Mouse (Mus musculus) megakaryocyte, embryonic 14.5 days (primary cell): Measurements from ENCODE around the gene Tll2.

Source experiments
- FLI1 ChIP-seq: IDR thresholded peaks from 2 replicates; pipeline ENCODE4 v1.6.1; 2012; ENCODE audit warnings: low read length, inconsistent platforms, mixed read lengths
- GATA1 ChIP-seq: IDR thresholded peaks from 3 replicates; pipeline ENCODE4 v1.6.1; 2012; ENCODE audit warnings: mixed read lengths, low read length, inconsistent platforms, borderline replicate concordance

DNA sequence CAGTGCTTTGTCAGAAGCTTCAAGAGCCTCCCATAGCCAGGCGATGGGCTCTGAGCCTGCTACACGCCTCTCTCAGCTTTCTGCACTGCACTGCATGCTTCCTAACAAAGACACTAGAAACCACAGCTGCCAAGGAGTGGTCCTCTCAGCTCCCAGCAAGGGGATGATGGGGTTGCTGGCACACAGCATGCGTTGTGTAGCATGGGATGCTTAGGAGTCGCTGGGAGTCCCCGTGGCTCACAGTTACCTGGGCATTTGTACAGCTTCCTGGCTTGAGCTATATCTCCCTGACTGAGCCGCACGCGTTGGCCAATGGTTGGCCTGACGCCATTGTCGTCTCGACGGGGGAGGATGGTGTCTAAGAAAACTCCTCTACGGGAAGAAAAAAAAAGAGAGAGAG, 86.7 kb downstream of the Tll2 start:
- TF ChIP-seq GATA1: no peak
- no peak for TF ChIP-seq FLI1
